Mouse (Mus musculus) limb, embryonic 15.5 days (tissue): ENCODE data around the gene Arhgef15. TPM values are rescaled to one million over a fixed set of nuclear protein-coding genes. Genes with fewer than 3 reads are reported as not detected.
"Not testable (repeated sequence)": the region's sequence is repeated elsewhere in the genome, so short reads cannot be mapped to it uniquely, and the experiment has no call there.

ENCODE experiments used
- ATAC-seq: fragments of 200-750 bp; cut with Nextera tagmentation; 2 replicates; pipeline ENCODE4 v1.8.0; 2017; ENCODE audit warnings: low read depth, moderate TSS enrichment; ENCODE audit not compliant: insufficient number of reproducible peaks, low FRiP score, low TSS enrichment
- H3K27ac ChIP-seq: fragments of 300-500 bp; sonication (generic); 2 replicates; pipeline ENCODE4 v1.5.1; 2015; ENCODE audit warnings: moderate library complexity, mild to moderate bottlenecking, inconsistent platforms
- H3K27me3 ChIP-seq: fragments of 300-500 bp; sonication (generic); 2 replicates; pipeline ENCODE4 v1.6.1; 2015; ENCODE audit warnings: inconsistent platforms
- H3K36me3 ChIP-seq: fragments of 300-500 bp; sonication (generic); 2 replicates; pipeline ENCODE4 v1.6.1; 2015; ENCODE audit warnings: inconsistent platforms
- H3K4me1 ChIP-seq: fragments of 300-500 bp; sonication (generic); 2 replicates; pipeline ENCODE4 v1.6.1; 2015; ENCODE audit warnings: inconsistent platforms
- H3K4me2 ChIP-seq: fragments of 300-500 bp; sonication (generic); 2 replicates; pipeline ENCODE4 v1.6.1; 2015; ENCODE audit warnings: mild to moderate bottlenecking, inconsistent platforms
- H3K4me3 ChIP-seq: fragments of 300-500 bp; sonication (generic); 2 replicates; pipeline ENCODE4 v1.5.1; 2015; ENCODE audit warnings: mild to moderate bottlenecking, inconsistent platforms
- H3K9ac ChIP-seq: fragments of 300-500 bp; sonication (generic); 2 replicates; pipeline ENCODE4 v1.6.1; 2015; ENCODE audit warnings: inconsistent platforms
- H3K9me3 ChIP-seq: fragments of 300-500 bp; sonication (generic); 2 replicates; pipeline ENCODE4 v1.6.1; 2016; ENCODE audit warnings: inconsistent platforms
- WGBS: fragments of 180-500 bp; shearing (Covaris S2); methylation state at CpG from one replicate; pipeline ENCODE4 v1.1.7; 2015; 5-methylcytosine and 5-hydroxymethylcytosine counted together
- polyA plus RNA-seq: library from polyadenylated mRNA; unstranded; fragments of >200 nt; fragmentation: Nextera tagmentation; extraction: Ambion mirVana; gene quantifications from 2 replicates; pipeline ENCODE4 v1.2.1, GENCODE M21; 2015

The Arhgef15 gene
- polyA plus RNA-seq, 1 experiment from 2014 or later = 7.8 TPM

GRCm38 (mm10) chr11:68942731-68943130 is 14.5 kb downstream of the Arhgef15 start:
- Histone ChIP-seq H3K9ac (no peak overlapping the region), H3K27me3 (peaks cover 16% of the 10 kb centered on the region; the same call in 1 of the 2 replicates), H3K4me2 (no peak overlapping the region), H3K36me3 (no peaks in the 10 kb centered on the region), H3K9me3 (no peaks in the 10 kb centered on the region), H3K4me1 (peaks cover 15% of the 10 kb centered on the region), H3K27ac (no peak overlapping the region), H3K4me3 (no peak overlapping the region)
- ATAC-seq = no peak
- 84% methylated on average over 8 of the region's 8 CpGs for WGBS

GRCm38 (mm10) chr11:68940516-68940915 is 16.8 kb downstream of the Arhgef15 start:
- Histone ChIP-seq H3K4me3 (peak overlapping the region; percentile 43), H3K4me1 (peaks cover 8% of the 10 kb centered on the region), H3K9ac (0 out of 2 replicates have a peak overlapping the region, but pooled peaks have one; percentile 31), H3K4me2 (peak overlapping the region; percentile 56), H3K27me3 (no peaks in the 10 kb centered on the region), H3K27ac (0 out of 2 replicates have a peak overlapping the region, but pooled peaks have one; percentile 1), H3K9me3 (no peaks in the 10 kb centered on the region), H3K36me3 (no peaks in the 10 kb centered on the region)
- 38% methylated on average over 4 of the region's 4 CpGs for WGBS
- no peak for ATAC-seq

- peaks cover 8% of the 10 kb centered on the region for H3K4me1 ChIP-seq
- H3K27me3 ChIP-seq = no peaks in the 10 kb centered on the region
- H3K9me3 ChIP-seq = no peaks in the 10 kb centered on the region
- peak; percentile 99 for ATAC-seq
- H3K27ac ChIP-seq = peak overlapping the region; percentile 34; the same call in 1 of the 2 replicates
- 1% methylated on average over 16 of the region's 16 CpGs for WGBS
- H3K9ac ChIP-seq = peak overlapping the region; percentile 31; the same call in 1 of the 2 replicates
- peak overlapping the region; percentile 56 for H3K4me2 ChIP-seq
- H3K36me3 ChIP-seq = no peaks in the 10 kb centered on the region
- peak overlapping the region; percentile 43 for H3K4me3 ChIP-seq
These were observed 17.6 kb downstream of the Arhgef15 start for GRCm38 (mm10) chr11:68939451-68940304.

- ATAC-seq, H3K4me1 ChIP-seq, H3K9me3 ChIP-seq, H3K36me3 ChIP-seq, H3K27me3 ChIP-seq, H3K4me3 ChIP-seq, H3K27ac ChIP-seq, H3K9ac ChIP-seq, H3K4me2 ChIP-seq: not testable (repeated sequence)
- 83% methylated on average over 4 of the region's 4 CpGs for WGBS
These were observed 20.3 kb downstream of the Arhgef15 start for GRCm38 (mm10) chr11:68936951-68937350.

GRCm38 (mm10) chr11:68933885-68934507 is 23.3 kb downstream of the Arhgef15 start:
- no peaks in the 10 kb centered on the region for H3K36me3 ChIP-seq
- no peak for ATAC-seq
- no peaks in the 10 kb centered on the region for H3K27me3 ChIP-seq
- no peak overlapping the region for H3K27ac ChIP-seq
- H3K9me3 ChIP-seq = no peaks in the 10 kb centered on the region
- H3K9ac ChIP-seq = no peak overlapping the region
- WGBS = 78% methylated on average over 5 of the region's 5 CpGs
- H3K4me2 ChIP-seq = no peak overlapping the region
- H3K4me3 ChIP-seq = no peak overlapping the region
- H3K4me1 ChIP-seq = no peaks in the 10 kb centered on the region

- no peaks in the 10 kb centered on the region for H3K9me3 ChIP-seq
- no peak for ATAC-seq
- no peaks in the 10 kb centered on the region for H3K27me3 ChIP-seq
- no peak overlapping the region for H3K9ac ChIP-seq
- no peak overlapping the region for H3K4me3 ChIP-seq
- no peaks in the 10 kb centered on the region for H3K4me1 ChIP-seq
- H3K36me3 ChIP-seq = no peaks in the 10 kb centered on the region
- WGBS = 73% methylated on average over 6 of the region's 6 CpGs
- H3K4me2 ChIP-seq = no peak overlapping the region
- no peak overlapping the region for H3K27ac ChIP-seq
These were observed 27.3 kb downstream of the Arhgef15 start for GRCm38 (mm10) chr11:68929947-68930346.

GRCm38 (mm10) chr11:68926981-68927380 is 30.3 kb downstream of the Arhgef15 start, which contains the start of gene Odf4:
Odf4 (minus strand) TSS chr11:68927081.
- 72% methylated on average over 3 of the region's 3 CpGs for WGBS

GRCm38 (mm10) chr11:68924749-68925148 is 32.5 kb downstream of the Arhgef15 start:
- peaks cover 3% of the 10 kb centered on the region; the same call in 1 of the 2 replicates for H3K4me1 ChIP-seq
- no peak overlapping the region for H3K4me2 ChIP-seq
- 82% methylated on average over 2 of the region's 2 CpGs for WGBS
- ATAC-seq = no peak
- no peak overlapping the region for H3K9ac ChIP-seq
- no peaks in the 10 kb centered on the region for H3K9me3 ChIP-seq
- H3K27me3 ChIP-seq = no peaks in the 10 kb centered on the region
- no peak overlapping the region for H3K27ac ChIP-seq
- no peaks in the 10 kb centered on the region for H3K36me3 ChIP-seq
- no peak overlapping the region for H3K4me3 ChIP-seq

More at GRCm38 (mm10) chr11:68926981-68927380, 30.3 kb downstream of the Arhgef15 start, which contains the start of gene Odf4:
- H3K9me3 ChIP-seq = no peaks in the 10 kb centered on the region
- no peak within 1 kb of the TSS for H3K4me3 ChIP-seq
- H3K36me3 ChIP-seq = no peaks in the 10 kb centered on the region
- H3K4me2 ChIP-seq = no peak within 1 kb of the TSS
- no peaks in the 10 kb centered on the region for H3K27me3 ChIP-seq
- H3K9ac ChIP-seq = no peak within 1 kb of the TSS
- H3K4me1 ChIP-seq = peaks cover 3% of the 10 kb centered on the region; the same call in 1 of the 2 replicates
- ATAC-seq = no peak
- no peak within 1 kb of the TSS for H3K27ac ChIP-seq

GRCm38 (mm10) chr11:68923191-68923590 is 34.1 kb downstream of the Arhgef15 start:
- no peak overlapping the region for H3K9ac ChIP-seq
- H3K9me3 ChIP-seq = no peaks in the 10 kb centered on the region
- 47% methylated on average over 3 of the region's 3 CpGs for WGBS
- no peak overlapping the region for H3K4me3 ChIP-seq
- no peak for ATAC-seq
- H3K36me3 ChIP-seq = no peaks in the 10 kb centered on the region
- H3K4me1 ChIP-seq = peaks cover 3% of the 10 kb centered on the region; the same call in 1 of the 2 replicates
- H3K27ac ChIP-seq = no peak overlapping the region
- no peak overlapping the region for H3K4me2 ChIP-seq
- H3K27me3 ChIP-seq = no peaks in the 10 kb centered on the region

- Histone ChIP-seq H3K4me3 (no peak overlapping the region), H3K27me3 (no peaks in the 10 kb centered on the region), H3K9me3 (no peaks in the 10 kb centered on the region), H3K36me3 (no peaks in the 10 kb centered on the region), H3K27ac (no peak overlapping the region), H3K4me2 (no peak overlapping the region), H3K9ac (no peak overlapping the region), H3K4me1 (0 out of 2 replicates have a peak, but pooled peaks cover 4% of the 10 kb centered on the region)
- WGBS = 88% methylated on average over 4 of the region's 4 CpGs
- no peak for ATAC-seq
These were observed 42.7 kb downstream of the Arhgef15 start for GRCm38 (mm10) chr11:68914566-68914965.

GRCm38 (mm10) chr11:68911531-68912177 is 45.6 kb downstream of the Arhgef15 start:
- Histone ChIP-seq H3K27me3 (no peaks in the 10 kb centered on the region), H3K36me3 (peaks cover under 1% of the 10 kb centered on the region; the same call in 1 of the 2 replicates), H3K4me2 (no peak overlapping the region), H3K9me3 (no peaks in the 10 kb centered on the region), H3K4me3 (no peak overlapping the region), H3K4me1 (peaks cover 11% of the 10 kb centered on the region; the same call in 1 of the 2 replicates), H3K27ac (peak overlapping the region; percentile 63), H3K9ac (no peak overlapping the region)
- 29% methylated on average over 14 of the region's 14 CpGs for WGBS
- ATAC-seq = no peak
